Mouse (Mus musculus): ENCODE measurements around the gene B230307C23Rik. TPM values are rescaled to one million over a fixed set of nuclear protein-coding genes. Genes with fewer than 3 reads are reported as not detected.
"Not testable (repeated sequence)": the region's sequence is repeated elsewhere in the genome, so short reads cannot be mapped to it uniquely, and the experiment has no call there.

The B230307C23Rik gene
- 28.8 and 29.6 TPM in 2 replicates for polyA plus RNA-seq (2012; rRNA removed)

- DNase-seq (ENCODE audit: extremely low spot score in 1 of 2, low spot score in 1 of 2), result peak; percentile 82 to 89
Observed at GRCm38 (mm10) chr16:97996616-97997382, at the start of gene B230307C23Rik. Gene B230307C23Rik (plus strand): TSS chr16:97997315.

DNA sequence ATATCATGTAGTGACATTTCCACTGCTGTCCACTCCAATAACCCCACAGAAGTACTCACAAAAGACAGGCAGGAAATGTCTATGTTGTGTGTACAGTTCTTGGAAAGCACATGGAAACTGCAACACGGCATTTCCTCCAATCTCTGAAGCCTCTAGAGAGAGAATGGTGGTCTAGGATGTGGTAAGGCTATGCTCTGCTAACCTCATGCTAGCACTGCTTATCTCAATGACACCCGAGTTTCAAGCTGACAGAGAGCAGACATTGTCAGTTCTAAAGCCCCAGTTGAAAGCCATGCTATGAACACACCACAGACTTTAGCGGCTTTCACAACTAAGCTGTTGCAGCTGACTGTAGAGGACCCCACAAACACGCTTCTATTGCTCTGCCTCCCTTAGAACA lies 48.3 kb upstream of the B230307C23Rik start:
- DNase-seq (ENCODE audit: extremely low spot score in 1 of 2, low spot score in 1 of 2), result no peak

GRCm38 (mm10) chr16:97950061-97950460 lies 47.1 kb upstream of the B230307C23Rik start:
- DNase-seq (ENCODE audit: extremely low spot score in 1 of 2, low spot score in 1 of 2), result no peak

GRCm38 (mm10) chr16:97952371-97952770 lies 44.7 kb upstream of the B230307C23Rik start:
- DNase-seq (ENCODE audit: extremely low spot score in 1 of 2, low spot score in 1 of 2), result no peak

DNA sequence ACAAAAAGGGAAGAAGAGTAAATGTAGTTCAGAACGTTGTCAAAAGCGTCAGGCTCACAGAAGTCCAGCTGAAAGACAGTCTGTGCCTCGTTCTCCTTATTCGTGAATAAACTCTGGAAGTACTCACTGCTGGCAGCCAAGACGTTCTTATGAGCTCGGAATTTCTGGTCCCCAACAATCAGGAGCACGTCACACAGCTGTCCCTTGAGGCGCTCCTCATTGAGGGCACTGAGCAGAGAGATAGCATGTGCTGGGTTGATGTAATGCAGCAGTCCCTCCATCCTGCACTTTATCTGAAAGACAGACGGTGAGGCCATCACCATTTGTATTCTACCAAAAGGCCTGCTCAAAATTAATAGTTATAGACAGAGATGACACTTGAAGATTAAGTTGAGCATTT lies 44.3 kb upstream of the B230307C23Rik start:
- DNase-seq (ENCODE audit: extremely low spot score in 1 of 2, low spot score in 1 of 2), result no peak

- no peak for DNase-seq (ENCODE audit: extremely low spot score in 1 of 2, low spot score in 1 of 2)
Observed at GRCm38 (mm10) chr16:97953300-97953699, 43.8 kb upstream of the B230307C23Rik start.

DNA sequence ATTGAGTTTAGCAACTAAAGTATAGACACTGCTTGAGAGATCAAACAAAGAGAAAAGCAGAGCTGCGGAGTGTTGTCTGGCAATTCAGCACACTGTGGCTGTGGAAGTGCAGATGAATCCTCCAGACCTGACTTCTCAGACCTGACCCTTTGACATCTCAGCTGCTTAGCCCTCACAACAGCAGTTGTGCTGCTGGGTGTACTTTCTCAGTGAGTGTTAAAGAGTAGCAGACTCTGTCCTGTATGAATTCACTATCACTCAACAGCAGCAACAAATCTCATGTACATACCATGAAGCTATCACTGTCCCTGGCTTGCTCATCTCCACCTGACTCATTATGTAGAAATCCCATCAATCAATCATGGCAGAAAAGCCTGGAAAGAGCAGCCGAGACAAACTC lies 41.1 kb upstream of the B230307C23Rik start:
- DNase-seq (ENCODE audit: extremely low spot score in 1 of 2, low spot score in 1 of 2), result no peak

- DNase-seq (ENCODE audit: extremely low spot score in 1 of 2, low spot score in 1 of 2), result no peak
Observed at GRCm38 (mm10) chr16:97957626-97958025, 39.5 kb upstream of the B230307C23Rik start.

DNA sequence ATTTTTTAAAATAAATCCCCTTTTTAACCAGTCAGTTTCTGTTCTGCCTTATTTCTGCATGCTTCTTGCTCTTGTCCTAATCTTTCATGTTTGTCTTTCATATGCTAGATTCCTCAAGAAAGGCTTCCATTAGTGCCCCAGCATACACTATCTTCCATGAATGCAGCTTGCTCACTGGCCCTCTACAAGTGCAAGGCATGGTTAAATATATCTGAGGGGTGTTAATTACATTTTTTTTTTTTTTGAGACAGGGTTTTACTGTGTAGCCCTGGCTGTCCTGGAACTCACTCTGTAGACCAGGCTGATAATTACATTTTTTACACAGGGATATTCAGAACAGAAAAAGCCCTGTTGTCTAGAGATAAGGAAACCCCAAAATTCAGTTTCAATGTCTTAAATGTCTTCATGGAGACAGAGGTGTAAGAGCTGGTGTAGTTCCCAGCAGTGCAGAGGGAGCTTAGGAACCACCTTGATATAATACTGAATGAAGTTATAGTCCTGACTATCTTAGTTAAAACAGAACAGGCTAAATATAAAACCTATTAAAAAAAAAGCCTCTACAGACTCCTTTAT lies 38.6 kb upstream of the B230307C23Rik start:
- no peak for DNase-seq (ENCODE audit: extremely low spot score in 1 of 2, low spot score in 1 of 2)

GRCm38 (mm10) chr16:97960348-97960747 lies 36.8 kb upstream of the B230307C23Rik start:
- no peak for DNase-seq (ENCODE audit: extremely low spot score in 1 of 2, low spot score in 1 of 2)

GRCm38 (mm10) chr16:97961381-97962150 lies 35.5 kb upstream of the B230307C23Rik start:
- DNase-seq (ENCODE audit: extremely low spot score in 1 of 2, low spot score in 1 of 2), result peak; percentile 13 to 37

DNA sequence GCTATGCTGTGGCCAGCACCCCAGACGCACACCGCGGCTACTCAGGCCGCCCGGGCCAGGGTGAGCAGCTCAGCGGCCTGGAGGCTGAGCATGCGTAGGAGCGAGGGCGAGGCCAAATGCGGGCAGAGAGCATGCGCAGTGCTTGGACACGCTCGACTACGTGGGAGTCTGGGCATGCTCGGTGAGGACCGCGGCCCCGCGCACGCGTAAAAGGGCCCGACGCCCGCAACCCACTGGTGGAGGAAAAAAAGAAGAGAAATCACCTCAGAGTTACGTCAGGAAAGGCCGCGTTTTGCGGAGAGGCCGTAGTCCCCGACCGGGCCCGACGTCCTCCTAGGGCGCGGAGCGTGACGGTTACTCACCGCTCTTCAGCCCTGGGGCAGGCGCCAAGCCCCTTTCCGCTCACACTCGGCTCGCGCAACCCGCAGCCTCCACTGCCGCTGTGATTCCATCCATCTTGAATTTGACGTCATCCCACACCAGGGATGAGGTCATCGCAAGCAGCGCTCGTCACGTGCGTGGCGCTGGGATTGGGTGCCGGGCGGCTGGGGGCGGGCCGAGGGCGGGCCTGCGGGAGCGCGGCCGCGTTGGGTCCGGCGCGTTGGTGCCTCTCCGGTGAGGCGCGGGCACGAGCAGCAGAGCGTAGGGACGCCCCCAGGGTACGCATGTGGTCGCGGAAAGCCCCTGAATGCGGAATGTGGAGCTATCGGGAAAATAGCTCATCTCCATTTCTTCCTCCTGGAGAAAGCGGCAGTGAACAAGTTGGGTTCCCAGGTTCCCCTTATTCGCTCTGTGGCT lies 34.8 kb upstream of the B230307C23Rik start, which contains the start of the genes C2cd2 and Zbtb21:
Gene C2cd2 (minus strand): TSS at position 448 of the 798 bp plus-strand sequence.
Gene Zbtb21 (minus strand): TSS at position 472 of the 798 bp plus-strand sequence.
- peak; percentile 94 to 99 for DNase-seq (ENCODE audit: extremely low spot score in 1 of 2, low spot score in 1 of 2)

GRCm38 (mm10) chr16:97963956-97964540 lies 33.1 kb upstream of the B230307C23Rik start:
- no peak for DNase-seq (ENCODE audit: extremely low spot score in 1 of 2, low spot score in 1 of 2)

- DNase-seq (ENCODE audit: extremely low spot score in 1 of 2, low spot score in 1 of 2), result no peak
Observed at GRCm38 (mm10) chr16:97977277-97977676, 19.8 kb upstream of the B230307C23Rik start.

GRCm38 (mm10) chr16:97977722-97978121 lies 19.4 kb upstream of the B230307C23Rik start:
- DNase-seq (ENCODE audit: extremely low spot score in 1 of 2, low spot score in 1 of 2), result no peak

- DNase-seq (ENCODE audit: extremely low spot score in 1 of 2, low spot score in 1 of 2), result no peak
Observed at GRCm38 (mm10) chr16:97981362-97981761, 15.8 kb upstream of the B230307C23Rik start.

GRCm38 (mm10) chr16:97984589-97984988 lies 12.5 kb upstream of the B230307C23Rik start:
- no peak for DNase-seq (ENCODE audit: extremely low spot score in 1 of 2, low spot score in 1 of 2)

GRCm38 (mm10) chr16:97991517-97991916 lies 5.6 kb upstream of the B230307C23Rik start:
- DNase-seq (ENCODE audit: extremely low spot score in 1 of 2, low spot score in 1 of 2), result no peak

GRCm38 (mm10) chr16:97992477-97992876 lies 4.6 kb upstream of the B230307C23Rik start:
- DNase-seq (ENCODE audit: extremely low spot score in 1 of 2, low spot score in 1 of 2), result not testable (repeated sequence)
